In genomic region chr1:152986981-152987380, GRCm38 (mm10) we compare ENCODE assay signal across 15 mouse cellular contexts. TPM values are rescaled to one million over a fixed set of nuclear protein-coding genes. Genes with fewer than 3 reads are reported as not detected.
"Had no signal": no experiment of that assay in that cellular context is flagged by ENCODE, and none has a peak within 500 bp of the region (broad histone marks: within the 10 kb centered on the region; RNA-seq: fewer than 3 reads in every experiment).

No protein-coding gene starts in this region.

- H3K4me2 ChIP-seq: limb, embryonic 12.5 days; liver, embryonic 13.5 days; midbrain, embryonic 12.5 days; neural tube, embryonic 15.5 days had no signal

- H3K9me3 ChIP-seq: limb, embryonic 12.5 days; liver, embryonic 13.5 days; midbrain, embryonic 12.5 days; neural tube, embryonic 15.5 days had no signal

- H3K27me3 ChIP-seq: limb, embryonic 12.5 days; liver, embryonic 13.5 days; midbrain, embryonic 12.5 days; neural tube, embryonic 15.5 days had no signal

- H3K4me3 ChIP-seq: layer of hippocampus, adult 2 months; limb, embryonic 12.5 days; liver, embryonic 13.5 days; megakaryocyte, embryonic 14.5 days; midbrain, embryonic 12.5 days; neural tube, embryonic 15.5 days had no signal

- H3K36me3 ChIP-seq: limb, embryonic 12.5 days; liver, embryonic 13.5 days; midbrain, embryonic 12.5 days; neural tube, embryonic 15.5 days had no signal

- ATAC-seq: liver, postnatal 0 days had no signal

- H3K9ac ChIP-seq: limb, embryonic 12.5 days; liver, embryonic 13.5 days; liver, postnatal 0 days; midbrain, embryonic 12.5 days; neural tube, embryonic 15.5 days had no signal

- DNase-seq: kidney, adult 18-20 months; kidney, postnatal 10 days; kidney, postnatal 4 days; liver; liver, embryonic 13.5 days; liver, postnatal 0 days; right cerebral cortex, adult 18-20 months; right cerebral cortex, postnatal 25 days; thymus, postnatal 36 days had no signal

- H3K4me1 ChIP-seq: limb, embryonic 12.5 days; liver, embryonic 13.5 days; megakaryocyte, embryonic 14.5 days; midbrain, embryonic 12.5 days had no signal

- H3K27ac ChIP-seq: layer of hippocampus, adult 2 months; limb, embryonic 12.5 days; liver, embryonic 13.5 days; macrophage; midbrain, embryonic 12.5 days; neural tube, embryonic 15.5 days had no signal

RNA-seq across cellular contexts. Expression of gene Nmnat2, which starts 32.2 kb away (rescaled TPM):
- polyA plus RNA-seq: macrophage had no signal
